Mouse (Mus musculus) bone marrow macrophage, adult 2 months (primary cell): ENCODE data around the gene Msl1.
"Not testable (repeated sequence)": the region's sequence is repeated elsewhere in the genome, so short reads cannot be mapped to it uniquely, and the experiment has no call there.

Experiments used
- CTCF ChIP-seq: IDR thresholded peaks from 2 replicates; pipeline ENCODE4 v1.5.1; 2012; ENCODE audit warnings: low read depth, mild to moderate bottlenecking, low read length, moderate library complexity
- POLR2A ChIP-seq: IDR thresholded peaks from 2 replicates; pipeline ENCODE4 v1.6.1; 2012; ENCODE audit warnings: mild to moderate bottlenecking, low read depth, low read length, borderline replicate concordance

DNA sequence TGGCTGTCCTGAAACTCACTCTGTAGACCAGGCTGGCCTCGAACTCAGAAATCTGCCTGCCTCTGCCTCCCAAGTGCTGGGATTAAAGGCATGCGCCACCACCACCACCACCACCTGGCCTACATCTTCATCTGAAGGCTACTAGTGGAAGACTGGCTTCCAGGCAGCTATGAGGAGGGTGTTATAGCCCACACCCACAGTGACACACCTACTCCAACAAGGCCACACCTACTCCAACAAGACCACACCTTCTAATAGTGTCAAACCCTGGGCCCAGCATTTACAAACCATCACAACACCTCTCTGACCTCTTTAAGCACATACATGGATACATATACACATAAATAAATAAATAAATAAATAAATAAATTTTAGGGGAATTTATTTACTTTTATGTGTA, 30.8 kb downstream of the Msl1 start:
- TF ChIP-seq CTCF, POLR2A: not testable (repeated sequence)
